Mouse (Mus musculus): ENCODE data around the gene Hsh2d.

GRCm38 (mm10) chr8:72146556-72146955 is 42.9 kb upstream of the Hsh2d start:
- no peak for TF ChIP-seq POLR2AphosphoS5 (IDR thresholded peaks at IDR 0.05; ENCODE audit: insufficient replicate concordance, low read depth, low read length)
- TF ChIP-seq CTCF (IDR thresholded peaks at IDR 0.05; ENCODE audit: low read depth, low read length): no peak
- no peak for TF ChIP-seq GATA1 (IDR thresholded peaks at IDR 0.05; ENCODE audit: borderline replicate concordance, low read length)
- no peak for TF ChIP-seq TAL1 (conservative IDR thresholded peaks at IDR 0.05; ENCODE audit: low read depth, low read length)

All from G1E (cell line).